21 mouse cellular contexts compared by ENCODE assay signal in the genomic region with DNA sequence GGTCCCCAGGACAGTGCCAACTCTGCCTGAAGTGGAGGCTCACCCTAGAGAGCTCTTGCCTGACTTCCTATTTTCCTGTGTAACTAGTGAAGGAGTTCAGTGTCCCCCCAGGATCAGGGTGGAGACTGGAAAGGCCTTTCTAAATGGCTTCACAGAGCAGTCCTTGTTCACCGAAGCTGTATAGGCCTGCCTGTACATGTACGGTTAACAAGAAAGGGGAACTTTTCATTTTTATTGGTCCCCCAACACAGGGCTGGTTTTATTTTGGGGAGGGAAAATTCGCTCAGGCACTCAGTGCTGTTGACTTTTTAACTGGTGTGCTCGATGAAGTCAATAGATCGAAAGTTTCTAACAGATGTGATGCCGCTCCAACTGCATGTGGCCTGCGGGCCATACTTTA. TPM values are rescaled to one million over a fixed set of nuclear protein-coding genes. Genes with fewer than 3 reads are reported as not detected.
DNase-seq lines count a peak whose midpoint lies in the region; ATAC-seq and TF ChIP-seq lines count a peak whose summit lies in the region.
"Had no signal": no experiment of that assay in that cellular context is flagged by ENCODE, and none has a peak within 500 bp of the region (broad histone marks: within the 10 kb centered on the region; RNA-seq: fewer than 3 reads in every experiment).

No protein-coding gene starts in this region.

- no peaks in the 10 kb centered on the region for H3K36me3 ChIP-seq in embryonic facial prominence, embryonic 10.5 days (replicated peaks)
- H3K36me3 ChIP-seq in embryonic facial prominence, embryonic 11.5 days (replicated peaks; ENCODE audit: control insufficient read depth, insufficient read depth, low read depth, low read length) = no peaks in the 10 kb centered on the region
- no peaks in the 10 kb centered on the region for H3K36me3 ChIP-seq in limb, embryonic 12.5 days
- no peaks in the 10 kb centered on the region for H3K36me3 ChIP-seq in forebrain, postnatal 0 days (ENCODE audit: insufficient read depth)
- H3K36me3 ChIP-seq: forebrain, embryonic 12.5 days; kidney, embryonic 15.5 days; neural tube, embryonic 12.5 days had no signal

- H3K4me2 ChIP-seq in embryonic facial prominence, embryonic 11.5 days (ENCODE audit: low read depth, low read length) = no peak overlapping the region; the same call in 1 of the 2 replicates
- H3K4me2 ChIP-seq in limb, embryonic 12.5 days = no peak overlapping the region
- no peak overlapping the region for H3K4me2 ChIP-seq in forebrain, postnatal 0 days (ENCODE audit: low read depth)
- H3K4me2 ChIP-seq: forebrain, embryonic 12.5 days; kidney, embryonic 15.5 days; neural tube, embryonic 12.5 days had no signal

- 73% methylated on average over 7 of the region's 7 CpGs for WGBS in embryonic facial prominence, embryonic 10.5 days
- WGBS in embryonic facial prominence, embryonic 11.5 days = 67% methylated on average over 7 of the region's 7 CpGs
- 42% methylated on average over 7 of the region's 7 CpGs for WGBS in limb, embryonic 12.5 days
- WGBS in forebrain, postnatal 0 days = 90% methylated on average over 7 of the region's 7 CpGs

- no peak for TF ChIP-seq CTCF in forebrain, postnatal 0 days (IDR thresholded peaks at IDR 0.05; ENCODE audit: low read depth)

- H3K9me3 ChIP-seq in embryonic facial prominence, embryonic 10.5 days = no peaks in the 10 kb centered on the region
- H3K9me3 ChIP-seq in embryonic facial prominence, embryonic 11.5 days (replicated peaks; ENCODE audit: control insufficient read depth, low read length) = no peaks in the 10 kb centered on the region
- no peaks in the 10 kb centered on the region for H3K9me3 ChIP-seq in limb, embryonic 12.5 days
- no peaks in the 10 kb centered on the region for H3K9me3 ChIP-seq in forebrain, postnatal 0 days (ENCODE audit: low read length)
- H3K9me3 ChIP-seq: forebrain, embryonic 12.5 days; kidney, embryonic 15.5 days; neural tube, embryonic 12.5 days had no signal

- no peaks in the 10 kb centered on the region for H3K27me3 ChIP-seq in embryonic facial prominence, embryonic 10.5 days (replicated peaks; ENCODE audit: low read depth, poor library complexity, severe bottlenecking)
- H3K27me3 ChIP-seq in embryonic facial prominence, embryonic 11.5 days (ENCODE audit: control insufficient read depth, insufficient read depth, low read length) = no peaks in the 10 kb centered on the region
- H3K27me3 ChIP-seq in limb, embryonic 12.5 days = no peaks in the 10 kb centered on the region
- no peaks in the 10 kb centered on the region for H3K27me3 ChIP-seq in forebrain, postnatal 0 days (ENCODE audit: insufficient read depth, low read length)
- H3K27me3 ChIP-seq: neural tube, embryonic 12.5 days had no signal

- peak; percentile 12 to 37 for DNase-seq in kidney, adult 8-10 months
- no peak for DNase-seq in kidney, postnatal 10 days
- no peak for DNase-seq in embryonic facial prominence, embryonic 10.5 days (ENCODE audit: low spot score)
- DNase-seq in embryonic facial prominence, embryonic 11.5 days (ENCODE audit: low spot score) = no peak
- DNase-seq in lung, postnatal 25 days (ENCODE audit: low spot score) = no peak
- no peak for DNase-seq in retina, postnatal 1 day
- DNase-seq in forebrain, postnatal 0 days = no peak
- DNase-seq: adrenal gland, adult 2 months; cerebellum, adult 11 months; cerebellum, postnatal 10 days; gastrocnemius, adult 2 months; heart, postnatal 10 days; right cerebral cortex, postnatal 25 days; spleen, adult 18-20 months; thymus, postnatal 14 days had no signal

- H3K27ac ChIP-seq in embryonic facial prominence, embryonic 10.5 days (replicated peaks) = peak overlapping the region; percentile 1; the same call in 1 of the 2 replicates
- H3K27ac ChIP-seq in embryonic facial prominence, embryonic 11.5 days (replicated peaks; ENCODE audit: low read depth, low read length) = 0 out of 2 replicates have a peak overlapping the region, but pooled peaks have one; percentile 41
- H3K27ac ChIP-seq in limb, embryonic 12.5 days = peak overlapping the region; percentile 92
- H3K27ac ChIP-seq in forebrain, postnatal 0 days (ENCODE audit: low read depth, low read length) = no peak overlapping the region
- H3K27ac ChIP-seq: forebrain, embryonic 12.5 days; gastrocnemius, adult 2 months; kidney, embryonic 15.5 days; macrophage; neural tube, embryonic 12.5 days had no signal

- H3K9ac ChIP-seq in embryonic facial prominence, embryonic 11.5 days (replicated peaks; ENCODE audit: low read length) = no peak overlapping the region
- no peak overlapping the region for H3K9ac ChIP-seq in limb, embryonic 12.5 days (replicated peaks)
- no peak overlapping the region for H3K9ac ChIP-seq in forebrain, postnatal 0 days
- H3K9ac ChIP-seq: forebrain, embryonic 12.5 days; kidney, embryonic 15.5 days; neural tube, embryonic 12.5 days had no signal

- no peak for ATAC-seq in embryonic facial prominence, embryonic 11.5 days (replicated peaks; ENCODE audit: insufficient number of reproducible peaks, low FRiP score, low TSS enrichment, low read depth)
- ATAC-seq in limb, embryonic 12.5 days (ENCODE audit: insufficient number of reproducible peaks, insufficient read depth, low FRiP score, low TSS enrichment, low read depth) = peak; percentile 48; the same call in 1 of the 2 replicates
- ATAC-seq in forebrain, postnatal 0 days = no peak
- ATAC-seq: inflammation-experienced regulatory T-cells, adult 6 months had no signal

- H3K4me1 ChIP-seq in embryonic facial prominence, embryonic 10.5 days = peaks cover 26% of the 10 kb centered on the region
- no peaks in the 10 kb centered on the region for H3K4me1 ChIP-seq in embryonic facial prominence, embryonic 11.5 days (ENCODE audit: control insufficient read depth, insufficient read depth, low read length)
- H3K4me1 ChIP-seq in limb, embryonic 12.5 days (replicated peaks) = peaks cover 28% of the 10 kb centered on the region
- no peaks in the 10 kb centered on the region for H3K4me1 ChIP-seq in forebrain, postnatal 0 days (ENCODE audit: insufficient read depth)
- H3K4me1 ChIP-seq: kidney, embryonic 15.5 days had no signal

- no peak overlapping the region for H3K4me3 ChIP-seq in embryonic facial prominence, embryonic 10.5 days
- no peak overlapping the region for H3K4me3 ChIP-seq in embryonic facial prominence, embryonic 11.5 days (ENCODE audit: low read depth, low read length)
- no peak overlapping the region for H3K4me3 ChIP-seq in limb, embryonic 12.5 days (replicated peaks)
- no peak overlapping the region for H3K4me3 ChIP-seq in forebrain, postnatal 0 days (ENCODE audit: low read depth, low read length)
- H3K4me3 ChIP-seq: forebrain, embryonic 12.5 days; gastrocnemius, adult 2 months; kidney, embryonic 15.5 days; neural tube, embryonic 12.5 days had no signal

RNA-seq across cellular contexts. Expression of gene Msi2, which starts 52.1 kb away (rescaled TPM):
- 20.2 and 22.6 TPM in 2 replicates for polyA plus RNA-seq in embryonic facial prominence, embryonic 10.5 days (2016; fragmentation: Nextera tagmentation; extraction: Ambion mirVana)
- polyA plus RNA-seq in embryonic facial prominence, embryonic 11.5 days (2014; fragmentation: Nextera tagmentation; extraction: Ambion mirVana) = 13.4 and 15.0 TPM in 2 replicates
- polyA plus RNA-seq in limb, embryonic 12.5 days (2016; fragmentation: Nextera tagmentation; extraction: Ambion mirVana) = 16.8 and 24.0 TPM in 2 replicates
- 81.4 and 107 TPM in 2 replicates for total RNA-seq in forebrain, postnatal 0 days (2014; rRNA removed)
- 9.8 and 18.5 TPM in 2 replicates for polyA plus RNA-seq in forebrain, postnatal 0 days (2015; fragmentation: Nextera tagmentation; extraction: Ambion mirVana)

Comparison
In these comparisons a context has a peak if more than half of its experiments do, and no peak if none do; other contexts are left out.
1. DNase-seq: peak in kidney, adult 8-10 months (2 of 2); none in kidney, postnatal 10 days (single experiment), embryonic facial prominence, embryonic 10.5 days (single experiment), embryonic facial prominence, embryonic 11.5 days (single experiment), lung, postnatal 25 days (single experiment), retina, postnatal 1 day (single experiment) and forebrain, postnatal 0 days (single experiment).